Mouse (Mus musculus) left cerebral cortex, adult 2 months (tissue): ENCODE results near the gene Tspan33. TPM values are rescaled to one million over a fixed set of nuclear protein-coding genes. Genes with fewer than 3 reads are reported as not detected.
"Not testable (repeated sequence)": the region's sequence is repeated elsewhere in the genome, so short reads cannot be mapped to it uniquely, and the experiment has no call there.

Experiments
- DNase-seq, 2 experiments: peaks; one replicate each; pipeline ENCODE4 v3.0.0; 2021 to 2022; ENCODE audit warnings: low spot score in 2 of 2, mixed read lengths in 1 of 2; ENCODE audit errors: extremely low spot score in 1 of 2
- H3K27ac ChIP-seq: fragments of 200-600 bp; 2 replicates; pipeline ENCODE4 v1.8.1; 2022
- H3K4me3 ChIP-seq: fragments of 200-600 bp; 2 replicates; pipeline ENCODE4 v1.8.1; 2022
- CTCF ChIP-seq: fragments of 200-600 bp; IDR thresholded peaks from 2 replicates; pipeline ENCODE4 v1.8.1; 2022; ENCODE audit warnings: antibody characterized with exemption, mild to moderate bottlenecking, moderate library complexity
- intact Hi-C: fragments of 180-260 bp; cut with DNase I; formaldehyde crosslinking; loops from one replicate; pipeline ENCODE4 v1.15.1; 2025
- total RNA-seq, 2 experiments: library from RNA; stranded (reverse); gene quantifications; 2 replicates each; pipeline ENCODE4 v1.2.3; 2021

Tspan33 gene
- total RNA-seq, 2 experiments from 2014 or later: 27.5 to 28.2 TPM

- DNase-seq: no peak
- H3K4me3 ChIP-seq: no peak overlapping the region
- intact Hi-C loops: no loop called here
- TF ChIP-seq CTCF: no peak
- H3K27ac ChIP-seq: no peak overlapping the region
Observed at GRCm38 (mm10) chr6:29728035-29728434, 34.0 kb downstream of the Tspan33 start.

DNA sequence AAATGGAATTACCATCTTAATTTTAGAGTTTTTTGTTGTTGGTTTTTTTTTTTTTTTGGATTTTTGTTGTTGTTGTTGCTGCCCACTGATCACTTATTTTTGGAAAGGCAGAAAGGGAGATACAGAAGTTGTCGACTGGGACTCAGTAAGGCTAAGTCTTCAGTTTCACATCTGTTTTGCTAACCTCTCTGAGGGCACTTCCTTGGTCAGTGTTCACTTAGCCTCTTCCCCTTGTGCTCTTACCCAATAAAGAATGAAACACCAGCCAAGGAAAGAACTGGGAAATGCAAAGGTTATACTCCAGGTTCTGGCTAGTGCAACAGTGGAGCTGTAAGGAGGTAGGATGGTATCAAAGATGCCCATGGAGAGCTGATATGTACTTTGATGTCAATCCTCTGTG lies 35.5 kb downstream of the Tspan33 start:
- intact Hi-C loops: no loop called here
- no peak for DNase-seq

DNA sequence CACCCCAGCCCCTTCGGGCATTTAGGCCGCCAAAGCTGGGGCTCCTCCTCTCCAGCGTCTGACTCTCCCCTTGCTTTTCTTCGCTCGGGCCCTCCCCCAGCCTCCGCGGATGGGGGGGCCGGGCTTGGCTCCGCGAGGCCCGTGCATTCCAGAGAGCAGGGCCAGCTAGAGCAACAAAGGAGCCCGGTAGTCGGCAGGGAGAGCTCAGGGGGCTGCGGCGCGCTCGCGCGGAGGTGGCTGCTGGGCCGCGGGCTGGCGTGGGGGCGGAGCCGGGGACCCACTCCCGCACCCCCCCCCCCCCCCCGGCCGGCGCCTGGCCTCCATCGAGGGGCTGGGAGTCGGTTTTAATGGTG lies 41.3 kb downstream of the Tspan33 start, which contains the start of gene Smo:
Smo (plus strand) TSS at position 168 of the 353 bp plus-strand sequence.
- intact Hi-C loops: no loop called here
- DNase-seq: peak; percentile 38 to 52
- no peak for TF ChIP-seq CTCF
- Histone ChIP-seq H3K27ac (peak within 1 kb of the TSS; percentile 53), H3K4me3 (peak within 1 kb of the TSS; percentile 65)

More for the DNA sequence above, 35.5 kb downstream of the Tspan33 start:
- H3K27ac ChIP-seq: no peak overlapping the region
- TF ChIP-seq CTCF: no peak
- H3K4me3 ChIP-seq: no peak overlapping the region

DNA sequence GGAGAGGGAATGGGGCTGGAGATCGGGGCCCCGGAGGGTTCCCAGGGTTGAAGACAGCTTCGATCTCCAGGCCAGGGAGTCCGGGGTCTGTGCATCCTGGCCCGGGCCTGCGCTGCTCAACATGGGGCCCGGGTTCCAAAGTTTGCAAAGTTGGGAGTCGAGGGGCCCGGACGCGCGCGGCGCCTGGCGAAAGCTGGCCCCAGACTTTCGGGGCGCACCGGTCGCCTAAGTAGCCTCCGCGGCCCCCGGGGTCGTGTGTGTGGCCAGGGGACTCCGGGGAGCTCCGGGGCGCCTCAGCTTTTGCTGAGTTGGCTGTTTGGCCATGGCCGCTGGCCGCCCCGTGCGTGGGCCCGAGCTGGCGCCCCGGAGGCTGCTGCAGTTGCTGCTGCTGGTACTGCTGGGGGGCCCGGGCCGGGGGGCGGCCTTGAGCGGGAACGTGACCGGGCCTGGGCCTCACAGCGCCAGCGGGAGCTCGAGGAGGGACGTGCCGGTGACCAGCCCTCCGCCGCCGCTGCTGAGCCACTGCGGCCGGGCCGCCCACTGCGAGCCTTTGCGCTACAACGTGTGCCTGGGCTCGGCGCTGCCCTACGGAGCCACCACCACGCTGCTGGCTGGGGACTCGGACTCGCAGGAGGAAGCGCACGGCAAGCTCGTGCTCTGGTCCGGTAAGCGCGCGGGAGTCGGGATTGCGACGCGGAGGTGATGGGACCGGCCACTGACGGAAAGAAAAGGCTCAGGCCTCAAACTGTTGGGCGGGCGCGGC lies 41.8 kb downstream of the Tspan33 start:
- DNase-seq: no peak
- Histone ChIP-seq H3K27ac (peak overlapping the region; percentile 53), H3K4me3 (peak overlapping the region; percentile 65)
- no peak for TF ChIP-seq CTCF
- intact Hi-C loops: no loop called here

- Histone ChIP-seq H3K27ac (no peak overlapping the region), H3K4me3 (peak overlapping the region; percentile 65)
- TF ChIP-seq CTCF: no peak
- intact Hi-C loops: no loop called here
- no peak for DNase-seq
Observed at GRCm38 (mm10) chr6:29736610-29737458, 42.8 kb downstream of the Tspan33 start.

- intact Hi-C loops: loop anchor here (10.0 kb wide), 1 partner anchor 213 kb away; no protein-coding TSS in a partner anchor
- no peak overlapping the region for H3K4me3 ChIP-seq
- no peak for DNase-seq
- TF ChIP-seq CTCF: no peak
- no peak overlapping the region for H3K27ac ChIP-seq
Observed at GRCm38 (mm10) chr6:29751466-29752152, 57.6 kb downstream of the Tspan33 start.

GRCm38 (mm10) chr6:29753336-29753735 lies 59.3 kb downstream of the Tspan33 start:
- no peak for TF ChIP-seq CTCF
- H3K27ac ChIP-seq: no peak overlapping the region
- intact Hi-C loops: loop anchor here (10.0 kb wide), 1 partner anchor 211 kb away; no protein-coding TSS in a partner anchor
- no peak for DNase-seq
- H3K4me3 ChIP-seq: no peak overlapping the region

DNA sequence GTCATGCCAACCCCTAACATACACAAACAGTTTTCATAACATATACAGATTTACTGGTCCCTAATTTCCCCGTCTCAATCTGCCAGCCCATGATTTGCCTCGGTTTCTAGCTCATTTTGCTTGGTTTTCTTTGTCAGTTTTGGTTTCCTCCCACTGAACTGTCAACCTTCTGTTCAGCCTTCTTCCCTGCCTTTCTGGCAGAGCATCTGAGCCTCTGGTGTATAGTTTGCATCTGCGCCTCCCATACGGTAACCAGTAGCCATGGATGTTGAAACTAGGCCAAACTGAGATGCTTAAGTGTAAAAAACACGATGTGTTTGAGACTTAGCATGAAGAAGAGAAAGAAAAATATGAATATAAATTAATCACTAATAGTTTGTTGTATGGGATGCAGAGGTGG lies 62.0 kb downstream of the Tspan33 start:
- Histone ChIP-seq H3K27ac (no peak overlapping the region), H3K4me3 (no peak overlapping the region)
- TF ChIP-seq CTCF: no peak
- intact Hi-C loops: loop anchor here (10.0 kb wide), 1 partner anchor 209 kb away; no protein-coding TSS in a partner anchor
- DNase-seq: no peak

- intact Hi-C loops: loop anchor here (10.0 kb wide), 1 partner anchor 208 kb away; no protein-coding TSS in a partner anchor
- no peak overlapping the region for H3K4me3 ChIP-seq
- no peak for TF ChIP-seq CTCF
- no peak overlapping the region for H3K27ac ChIP-seq
- no peak for DNase-seq
Observed at GRCm38 (mm10) chr6:29756476-29756875, 62.5 kb downstream of the Tspan33 start.

DNA sequence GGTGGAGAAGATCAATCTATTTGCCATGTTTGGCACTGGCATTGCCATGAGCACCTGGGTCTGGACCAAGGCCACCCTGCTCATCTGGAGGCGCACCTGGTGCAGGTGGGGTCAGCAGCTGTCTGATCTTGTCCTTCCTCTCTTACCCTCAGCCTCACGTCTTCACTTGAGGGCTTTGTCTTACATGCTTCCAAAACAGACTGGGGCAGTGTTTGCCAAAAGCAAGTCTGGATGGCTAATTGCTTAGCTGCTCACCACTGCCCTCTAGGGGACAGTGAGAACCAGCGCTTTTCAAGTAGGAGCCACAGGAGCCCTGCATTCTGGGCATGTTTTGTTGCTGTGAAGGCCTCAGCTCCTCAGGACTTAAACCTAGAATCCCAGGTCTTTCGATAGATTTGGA lies 64.4 kb downstream of the Tspan33 start:
- no peak overlapping the region for H3K27ac ChIP-seq
- no peak overlapping the region for H3K4me3 ChIP-seq
- intact Hi-C loops: loop anchor here (1.0 to 10.0 kb wide), 2 partner anchors 46 to 206 kb away; no protein-coding TSS in a partner anchor
- peak; percentile 91 for TF ChIP-seq CTCF
- peak; percentile 67 to 75 for DNase-seq

DNA sequence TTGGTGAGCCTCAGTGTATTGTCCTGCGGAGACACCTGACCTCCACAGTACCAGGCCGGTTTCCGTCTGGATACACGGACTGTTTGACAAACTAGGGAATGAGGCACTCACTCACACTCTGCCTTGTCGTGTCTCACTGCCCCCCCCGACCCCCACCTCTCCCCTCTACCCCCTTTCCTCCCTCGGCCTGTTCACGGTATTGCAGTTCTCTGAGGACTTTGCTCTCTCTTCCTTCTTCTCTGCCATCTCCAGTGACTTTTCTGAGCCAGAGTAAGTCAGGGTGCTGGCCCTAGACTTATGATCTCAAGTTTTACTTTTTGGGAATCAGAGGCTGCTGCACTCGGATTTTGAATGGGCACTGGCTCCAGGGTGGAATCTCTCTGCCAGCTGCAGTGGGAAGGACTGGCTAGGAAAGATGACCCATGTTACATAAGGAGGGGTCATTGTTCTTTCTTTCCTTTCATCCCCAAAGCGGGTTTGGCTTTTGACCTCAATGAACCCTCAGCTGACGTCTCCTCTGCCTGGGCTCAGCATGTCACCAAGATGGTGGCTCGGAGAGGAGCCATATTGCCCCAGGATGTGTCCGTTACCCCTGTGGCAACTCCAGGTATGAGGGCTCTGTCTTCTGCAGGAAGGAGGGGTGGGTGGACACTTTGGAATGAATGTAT lies 65.1 kb downstream of the Tspan33 start:
- intact Hi-C loops: loop anchor here (10.0 kb wide), 1 partner anchor 206 kb away; no protein-coding TSS in a partner anchor
- H3K27ac ChIP-seq: no peak overlapping the region
- no peak for TF ChIP-seq CTCF
- no peak for DNase-seq
- H3K4me3 ChIP-seq: no peak overlapping the region

DNA sequence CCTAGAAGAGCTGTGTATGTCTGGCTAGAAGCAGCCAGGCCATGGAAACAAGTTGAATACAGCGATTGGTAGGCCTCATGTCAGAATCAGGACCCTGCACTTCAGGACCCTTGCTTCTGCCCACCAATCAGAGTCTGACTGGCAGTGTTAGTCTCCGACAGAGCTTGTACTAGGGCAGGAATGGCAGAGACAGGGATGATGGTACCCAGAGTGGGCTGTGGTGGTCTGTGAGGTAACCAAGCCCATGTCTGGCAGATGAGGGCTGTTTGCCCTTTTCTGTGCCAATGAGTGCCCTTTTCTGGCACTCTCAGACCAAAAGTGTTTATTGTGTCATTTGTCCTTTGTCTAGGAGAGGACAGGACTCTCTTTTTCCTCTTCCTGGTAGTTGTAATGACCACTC lies 66.4 kb downstream of the Tspan33 start:
- H3K4me3 ChIP-seq, intact Hi-C loops, H3K27ac ChIP-seq: not testable (repeated sequence)

More for the DNA sequence above, 66.4 kb downstream of the Tspan33 start:
- not testable (repeated sequence) for DNase-seq
